Mouse (Mus musculus) spleen, adult 2 months (tissue): ENCODE measurements at regions not wholly inside any gene's neighbourhood (a gene's known extent, or its start where the extent isn't known, plus 50 kb on each side); places are given as distances from the start of the nearest gene placed in this dataset.

ENCODE experiments used
- DNase-seq, 2 experiments: peaks; one replicate each; pipeline versions ENCODE4 v3.0.0 to v3.0.0-alpha.2; 2012 to 2021; ENCODE audit warnings: low spot score in 2 of 2, low read depth in 1 of 2
- H3K27ac ChIP-seq: fragments of 200-500 bp; 2 replicates; pipeline ENCODE4 v1.5.1; 2012; ENCODE audit warnings: low read length, inconsistent platforms; ENCODE audit not compliant: insufficient read depth
- H3K27me3 ChIP-seq: fragments of 200-500 bp; 2 replicates; pipeline ENCODE4 v1.6.1; 2012; ENCODE audit warnings: mild to moderate bottlenecking, moderate library complexity, low read length, inconsistent platforms; ENCODE audit not compliant: control insufficient read depth, insufficient read depth
- H3K36me3 ChIP-seq: fragments of 200-500 bp; 2 replicates; pipeline ENCODE4 v1.6.1; 2012; ENCODE audit warnings: mild to moderate bottlenecking, low read length, inconsistent platforms; ENCODE audit not compliant: control insufficient read depth, insufficient read depth
- H3K4me1 ChIP-seq: fragments of 200-500 bp; 2 replicates; pipeline ENCODE4 v1.6.1; 2011; ENCODE audit warnings: inconsistent platforms; ENCODE audit not compliant: control insufficient read depth, insufficient read depth, insufficient read length
- H3K4me3 ChIP-seq: fragments of 200-500 bp; 2 replicates; pipeline ENCODE4 v1.5.1; 2011; ENCODE audit warnings: mild to moderate bottlenecking, inconsistent platforms; ENCODE audit not compliant: insufficient read depth, insufficient read length; ENCODE audit errors: extremely low read depth
- CTCF ChIP-seq: fragments of 200-500 bp; IDR thresholded peaks from 2 replicates; pipeline ENCODE4 v1.5.1; 2011; ENCODE audit warnings: mild to moderate bottlenecking, inconsistent platforms; ENCODE audit not compliant: insufficient read depth, insufficient read length, insufficient replicate concordance; ENCODE audit errors: extremely low read depth
- POLR2A ChIP-seq: fragments of 200-500 bp; IDR thresholded peaks from 2 replicates; pipeline ENCODE4 v1.6.1; 2011; ENCODE audit warnings: low read depth, low read length, inconsistent platforms
- WGBS: fragments of 180-500 bp; shearing (Covaris S2); methylation state at CpG from one replicate; pipeline ENCODE4 v1.1.7; 2018; 5-methylcytosine and 5-hydroxymethylcytosine counted together

DNA sequence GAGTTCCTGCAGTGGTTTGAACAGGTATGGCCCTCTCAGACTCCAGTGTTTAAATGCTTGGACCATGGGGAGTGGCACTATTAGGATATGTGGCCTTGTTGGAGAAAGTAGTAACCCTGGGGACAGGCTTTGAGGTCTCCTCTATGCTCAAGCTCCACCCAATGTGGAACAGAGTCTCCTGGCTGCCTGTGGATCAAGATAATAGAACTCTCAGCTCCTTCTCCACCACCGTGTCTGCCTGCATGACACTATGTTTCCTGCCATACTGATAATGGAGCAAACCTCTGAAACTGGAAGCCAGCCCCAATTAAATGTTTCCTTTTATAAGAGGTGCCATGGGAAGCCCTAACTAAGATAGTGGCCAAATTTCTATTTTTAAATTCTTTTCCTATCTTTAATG lies 252.2 kb downstream of the Sox4 start:
- no peak overlapping the region for H3K27ac ChIP-seq
- H3K27me3 ChIP-seq: no peaks in the 10 kb centered on the region
- no peak for DNase-seq
- H3K4me3 ChIP-seq: no peak overlapping the region
- 41% methylated on average over 1 of the region's 1 CpGs for WGBS
- H3K36me3 ChIP-seq: no peaks in the 10 kb centered on the region
- H3K4me1 ChIP-seq: no peaks in the 10 kb centered on the region
- no peak for TF ChIP-seq POLR2A

- H3K27me3 ChIP-seq: no peaks in the 10 kb centered on the region
- H3K4me3 ChIP-seq: no peak overlapping the region
- DNase-seq: no peak
- H3K27ac ChIP-seq: no peak overlapping the region
- H3K4me1 ChIP-seq: no peaks in the 10 kb centered on the region
- no peaks in the 10 kb centered on the region for H3K36me3 ChIP-seq
- TF ChIP-seq CTCF: no peak
- no peak for TF ChIP-seq POLR2A
- 88% methylated on average over 3 of the region's 3 CpGs for WGBS
These were observed 253.4 kb downstream of the Sox4 start for GRCm38 (mm10) chr13:28700081-28700480.

DNA sequence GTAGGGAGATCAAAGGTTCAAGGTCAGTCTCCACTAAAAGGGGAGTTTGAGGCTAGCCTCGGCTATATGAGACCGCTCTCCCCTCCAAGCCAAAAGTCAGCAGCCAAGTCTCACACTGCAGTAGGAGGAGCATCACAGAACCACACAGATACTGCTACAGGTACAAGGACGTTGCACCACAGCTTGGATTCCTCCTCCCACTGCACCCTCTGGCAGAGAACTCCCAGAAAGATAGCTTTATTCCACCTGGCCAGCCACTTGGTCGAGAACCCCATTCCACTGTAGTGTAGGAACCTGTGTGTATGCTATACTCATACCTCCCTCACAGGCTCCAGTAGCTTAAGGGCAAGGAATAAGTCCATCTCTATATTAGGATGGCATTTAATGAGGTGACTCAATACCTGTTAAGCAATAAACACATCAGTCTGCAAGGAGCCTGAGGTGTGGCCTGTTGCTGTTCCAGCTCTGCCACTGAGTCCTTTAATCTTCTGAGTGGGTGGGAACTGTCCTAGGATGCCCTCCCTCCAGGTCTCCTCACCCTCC lies 254.0 kb downstream of the Sox4 start:
- H3K4me1 ChIP-seq: no peaks in the 10 kb centered on the region
- WGBS: 97% methylated on average over 4 of the region's 4 CpGs
- DNase-seq: no peak

GRCm38 (mm10) chr13:28697796-28698678 lies 255.5 kb downstream of the Sox4 start:
- no peak for TF ChIP-seq CTCF
- TF ChIP-seq POLR2A: no peak
- no peaks in the 10 kb centered on the region for H3K27me3 ChIP-seq
- no peak overlapping the region for H3K4me3 ChIP-seq
- no peak overlapping the region for H3K27ac ChIP-seq
- WGBS: 92% methylated on average over 12 of the region's 12 CpGs
- no peaks in the 10 kb centered on the region for H3K36me3 ChIP-seq
- no peak for DNase-seq
- no peaks in the 10 kb centered on the region for H3K4me1 ChIP-seq

More for the DNA sequence above, 254.0 kb downstream of the Sox4 start:
- H3K27me3 ChIP-seq: no peaks in the 10 kb centered on the region
- no peak overlapping the region for H3K4me3 ChIP-seq
- H3K36me3 ChIP-seq: no peaks in the 10 kb centered on the region
- no peak overlapping the region for H3K27ac ChIP-seq
- no peak for TF ChIP-seq CTCF
- no peak for TF ChIP-seq POLR2A

DNA sequence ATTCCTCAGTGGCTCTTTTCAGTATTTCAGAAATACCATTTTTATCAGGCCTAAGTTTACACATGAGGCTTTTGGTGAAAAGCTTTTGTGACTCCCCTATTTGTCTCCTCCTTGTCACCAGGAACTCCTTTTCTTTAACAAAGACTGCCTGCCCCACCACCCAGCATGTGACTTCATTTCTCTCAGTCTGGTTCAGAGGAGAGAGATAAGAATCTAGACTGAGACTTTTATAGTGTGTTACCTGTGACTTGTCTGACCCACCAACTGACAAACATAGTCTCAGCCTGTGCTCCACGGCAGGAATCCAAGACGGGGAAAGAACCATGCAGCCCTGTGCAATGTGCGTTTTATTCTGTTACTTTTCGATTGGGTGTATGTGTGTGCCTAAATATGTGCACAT lies 260.4 kb downstream of the Sox4 start:
- Histone ChIP-seq H3K27ac (no peak overlapping the region), H3K27me3 (no peaks in the 10 kb centered on the region), H3K36me3 (no peaks in the 10 kb centered on the region), H3K4me3 (no peak overlapping the region), H3K4me1 (no peaks in the 10 kb centered on the region)
- 70% methylated on average over 4 of the region's 4 CpGs for WGBS
- TF ChIP-seq POLR2A (no peak), CTCF (no peak)
- no peak for DNase-seq

DNA sequence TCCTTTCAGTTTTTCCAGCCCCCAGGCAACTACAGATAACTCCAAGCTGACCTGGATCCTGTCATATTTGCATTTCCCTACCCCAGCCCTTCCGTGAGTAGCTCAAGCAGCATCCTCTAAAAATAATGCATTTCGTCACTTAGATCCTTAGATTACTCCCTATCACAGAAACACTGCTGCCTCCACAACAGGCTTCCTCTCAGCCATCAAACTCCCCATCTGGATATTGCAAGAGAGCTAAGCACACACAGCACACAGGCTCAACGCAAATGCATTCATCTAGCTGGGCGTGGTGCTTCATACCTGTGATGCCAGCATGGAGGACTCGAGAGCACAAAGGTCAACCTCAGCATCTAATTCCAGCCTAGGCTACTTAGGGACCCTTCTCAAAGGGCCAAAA lies 260.9 kb downstream of the Sox4 start:
- TF ChIP-seq POLR2A (no peak), CTCF (no peak)
- Histone ChIP-seq H3K36me3 (no peaks in the 10 kb centered on the region), H3K27ac (no peak overlapping the region), H3K4me3 (no peak overlapping the region), H3K27me3 (no peaks in the 10 kb centered on the region), H3K4me1 (no peaks in the 10 kb centered on the region)
- 84% methylated on average over 5 of the region's 5 CpGs for WGBS
- no peak for DNase-seq

DNA sequence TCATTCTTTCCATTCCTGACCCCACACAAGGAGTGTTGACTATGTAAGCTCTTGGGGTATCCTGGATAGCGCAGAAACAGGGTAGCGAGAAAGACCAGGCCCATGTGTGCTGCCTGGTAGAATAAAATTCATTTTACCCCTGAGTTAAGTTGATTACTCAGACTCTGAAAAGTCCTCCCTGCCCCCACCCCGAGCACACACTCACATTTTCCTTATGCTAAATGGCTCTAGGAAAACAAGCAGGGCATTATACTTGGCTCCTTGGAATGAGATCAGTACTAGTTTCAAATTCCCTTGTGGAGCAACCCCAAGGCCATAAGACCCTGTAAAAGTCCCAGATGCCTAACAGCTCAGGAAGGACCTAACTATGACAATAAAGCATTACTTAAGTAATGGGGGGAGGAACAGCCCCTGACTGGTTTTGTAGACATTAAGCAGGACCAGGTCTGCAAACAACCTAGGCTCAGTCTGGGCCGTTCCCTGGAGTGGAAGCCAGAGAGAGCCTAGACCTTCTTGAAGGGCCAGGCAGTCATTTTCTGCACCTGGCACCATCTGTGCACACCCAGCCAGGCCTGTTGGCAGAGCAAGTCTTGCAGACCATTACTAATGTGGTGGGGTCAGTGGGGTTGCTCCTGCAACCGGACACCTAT lies 262.9 kb downstream of the Sox4 start:
- Histone ChIP-seq H3K4me3 (no peak overlapping the region), H3K27ac (no peak overlapping the region), H3K27me3 (no peaks in the 10 kb centered on the region), H3K36me3 (no peaks in the 10 kb centered on the region), H3K4me1 (no peaks in the 10 kb centered on the region)
- TF ChIP-seq CTCF (no peak), POLR2A (no peak)
- DNase-seq: no peak
- 92% methylated on average over 5 of the region's 5 CpGs for WGBS
